Mouse (Mus musculus) heart, embryonic 13.5 days (tissue): ENCODE measurements around the gene Acaa1a. TPM values are rescaled to one million over a fixed set of nuclear protein-coding genes. Genes with fewer than 3 reads are reported as not detected.
A peak's percentile ranks its signal among the peaks of the same experiment; 100 is the strongest.

Source experiments
- ATAC-seq: fragments of 200-750 bp; cut with Nextera tagmentation; 2 replicates; pipeline ENCODE4 v1.8.0; 2017; ENCODE audit warnings: moderate TSS enrichment; ENCODE audit not compliant: insufficient number of reproducible peaks, low FRiP score, low TSS enrichment; ENCODE audit errors: extremely low read depth
- H3K27ac ChIP-seq: fragments of 300-500 bp; sonication (generic); replicated peaks from 2 replicates; pipeline ENCODE4 v1.5.1; 2015; ENCODE audit warnings: moderate library complexity, mild to moderate bottlenecking, inconsistent platforms
- H3K27me3 ChIP-seq: fragments of 300-500 bp; sonication (generic); replicated peaks from 2 replicates; pipeline ENCODE4 v1.6.1; 2015; ENCODE audit warnings: mild to moderate bottlenecking, inconsistent platforms
- H3K36me3 ChIP-seq: fragments of 300-500 bp; sonication (generic); 2 replicates; pipeline ENCODE4 v1.6.1; 2015; ENCODE audit warnings: mild to moderate bottlenecking, inconsistent platforms
- H3K4me1 ChIP-seq: fragments of 300-500 bp; sonication (generic); 2 replicates; pipeline ENCODE4 v1.6.1; 2015; ENCODE audit warnings: inconsistent platforms
- H3K4me2 ChIP-seq: fragments of 300-500 bp; sonication (generic); 2 replicates; pipeline ENCODE4 v1.6.1; 2015; ENCODE audit warnings: inconsistent platforms, mild to moderate bottlenecking, moderate library complexity
- H3K4me3 ChIP-seq: fragments of 300-500 bp; sonication (generic); 2 replicates; pipeline ENCODE4 v1.5.1; 2015; ENCODE audit warnings: moderate library complexity, mild to moderate bottlenecking, inconsistent platforms
- H3K9ac ChIP-seq: fragments of 300-500 bp; sonication (generic); 2 replicates; pipeline ENCODE4 v1.6.1; 2015; ENCODE audit warnings: inconsistent platforms, mild to moderate bottlenecking, moderate library complexity
- H3K9me3 ChIP-seq: fragments of 300-500 bp; sonication (generic); 2 replicates; pipeline ENCODE4 v1.6.1; 2016; ENCODE audit warnings: inconsistent platforms
- WGBS: fragments of 180-500 bp; shearing (Covaris S2); methylation state at CpG from one replicate; pipeline ENCODE4 v1.1.7; 2015; ENCODE audit warnings: mixed read lengths; 5-methylcytosine and 5-hydroxymethylcytosine counted together
- polyA plus RNA-seq: library from polyadenylated mRNA; unstranded; fragments of >200 nt; fragmentation: Nextera tagmentation; extraction: Ambion mirVana; gene quantifications from 2 replicates; pipeline ENCODE4 v1.2.1, GENCODE M21; 2015

Acaa1a gene
- 79.7 and 88.5 TPM in 2 replicates for polyA plus RNA-seq

DNA sequence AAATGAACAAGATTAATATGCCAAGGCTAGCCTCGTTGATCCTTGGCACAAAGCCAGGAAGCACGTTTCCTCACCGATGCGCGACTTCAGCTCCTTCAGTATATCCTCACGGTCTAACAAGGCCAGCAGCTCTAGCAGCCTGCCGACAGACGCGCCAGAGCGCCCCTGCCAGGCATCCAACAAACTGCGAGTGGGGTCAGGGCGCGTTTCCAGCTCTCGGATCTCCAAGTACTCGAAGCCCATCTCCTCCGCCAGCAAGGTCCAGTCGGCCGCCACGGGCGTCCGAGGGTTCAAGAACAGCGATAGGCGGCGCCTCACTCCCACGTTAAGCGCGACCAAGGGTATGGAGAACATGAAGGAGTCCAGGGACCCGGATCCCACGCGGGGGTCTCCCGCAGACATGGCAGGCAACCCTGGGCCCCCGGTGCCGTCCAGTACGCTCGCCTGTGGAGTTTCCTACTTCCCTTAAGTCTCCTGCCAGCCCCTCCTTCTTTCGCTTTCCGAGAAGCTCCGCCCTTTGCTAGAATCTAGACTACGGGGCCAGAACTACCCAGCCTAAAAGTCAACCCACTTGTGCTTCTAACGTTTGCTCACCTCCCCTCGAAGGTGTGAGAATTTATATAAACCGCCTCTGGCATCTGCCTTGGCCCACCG is at the start of gene Acaa1a:
Gene Acaa1a (plus strand): TSS at position 119 of the 654 bp plus-strand sequence.
- H3K36me3 ChIP-seq: peaks cover 35% of the 10 kb centered on the region
- peaks cover 28% of the 10 kb centered on the region for H3K4me1 ChIP-seq
- H3K4me3 ChIP-seq: peak within 1 kb of the TSS; percentile 88
- no peak for ATAC-seq
- H3K4me2 ChIP-seq: peak within 1 kb of the TSS; percentile 87
- peak within 1 kb of the TSS; percentile 88 for H3K9ac ChIP-seq
- H3K27ac ChIP-seq: peak within 1 kb of the TSS; percentile 94
- WGBS: 2% methylated on average over 43 of the region's 43 CpGs
- H3K27me3 ChIP-seq: no peaks in the 10 kb centered on the region
- H3K9me3 ChIP-seq: no peaks in the 10 kb centered on the region

DNA sequence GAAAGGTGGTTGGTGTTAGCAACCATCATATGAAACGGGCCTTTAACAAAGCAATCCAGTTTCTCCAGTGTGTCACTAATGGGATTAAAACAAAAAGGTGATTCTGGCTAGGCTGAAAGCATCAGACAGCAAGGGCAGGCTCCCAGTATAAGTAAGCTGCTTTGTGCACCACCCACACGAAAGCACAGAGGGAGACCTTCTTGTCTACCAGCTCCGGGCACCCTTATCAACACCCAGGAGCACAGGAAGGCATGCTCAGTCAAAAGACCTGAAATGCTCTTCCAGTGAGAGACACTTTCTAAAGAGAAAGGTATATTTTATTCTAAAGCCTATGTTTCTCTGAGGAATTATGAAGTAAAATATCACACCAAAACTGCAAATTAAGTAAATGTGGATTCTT is 48.7 kb upstream of the Acaa1a start:
- peaks cover 34% of the 10 kb centered on the region for H3K36me3 ChIP-seq
- no peaks in the 10 kb centered on the region for H3K9me3 ChIP-seq
- H3K9ac ChIP-seq: no peak overlapping the region
- no peak overlapping the region for H3K4me3 ChIP-seq
- H3K4me2 ChIP-seq: no peak overlapping the region
- ATAC-seq: no peak
- no peaks in the 10 kb centered on the region for H3K27me3 ChIP-seq
- no peak overlapping the region for H3K27ac ChIP-seq
- peaks cover 14% of the 10 kb centered on the region for H3K4me1 ChIP-seq
- 58% methylated on average over 3 of the region's 3 CpGs for WGBS

DNA sequence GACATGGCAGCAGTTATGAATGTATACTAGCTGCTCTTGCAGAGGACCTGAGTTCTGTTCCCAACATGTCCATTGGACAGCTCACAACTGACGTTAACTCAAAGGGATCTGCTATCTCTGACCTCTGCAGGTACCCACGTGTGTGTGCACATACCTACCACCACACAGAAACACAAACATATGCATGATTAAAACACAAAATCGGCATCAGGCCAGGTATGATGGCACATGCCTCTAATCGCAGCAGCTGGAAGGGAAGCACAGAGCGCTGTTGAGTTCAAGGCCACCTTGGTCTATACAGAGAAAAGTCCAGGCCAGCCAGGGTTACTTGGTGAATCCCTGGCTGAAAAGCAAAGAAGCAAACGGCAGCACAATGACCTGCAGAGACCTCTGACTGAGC is 41.8 kb upstream of the Acaa1a start:
- Histone ChIP-seq H3K36me3 (peaks cover 26% of the 10 kb centered on the region), H3K27me3 (no peaks in the 10 kb centered on the region), H3K9ac (no peak overlapping the region), H3K9me3 (no peaks in the 10 kb centered on the region), H3K4me1 (no peaks in the 10 kb centered on the region), H3K27ac (no peak overlapping the region), H3K4me2 (no peak overlapping the region), H3K4me3 (no peak overlapping the region)
- WGBS: 86% methylated on average over 6 of the region's 6 CpGs
- no peak for ATAC-seq

DNA sequence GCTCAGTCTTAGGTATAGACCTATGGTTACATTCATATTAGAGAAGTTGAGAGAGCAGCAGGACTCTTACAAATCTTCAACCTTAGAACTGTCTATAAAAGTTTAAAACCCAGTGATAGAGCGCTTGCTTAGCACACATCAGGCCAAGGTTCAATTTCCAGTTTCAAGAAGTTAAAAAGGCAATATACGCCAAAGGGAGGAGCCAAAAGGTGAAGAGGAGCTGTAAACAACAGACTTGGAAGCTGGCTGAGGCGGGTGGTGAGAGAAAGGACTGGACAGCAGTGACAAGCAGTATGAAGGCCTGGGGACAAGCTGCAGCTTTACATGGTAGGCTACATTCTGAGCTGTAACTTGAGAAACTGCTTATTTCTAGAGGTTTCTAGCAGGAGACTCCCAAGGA is 40.9 kb upstream of the Acaa1a start:
- H3K4me2 ChIP-seq: no peak overlapping the region
- H3K9me3 ChIP-seq: no peaks in the 10 kb centered on the region
- H3K36me3 ChIP-seq: peaks cover 27% of the 10 kb centered on the region
- ATAC-seq: no peak
- H3K4me1 ChIP-seq: no peaks in the 10 kb centered on the region
- no peaks in the 10 kb centered on the region for H3K27me3 ChIP-seq
- H3K27ac ChIP-seq: no peak overlapping the region
- H3K9ac ChIP-seq: no peak overlapping the region
- 91% methylated on average over 3 of the region's 3 CpGs for WGBS
- no peak overlapping the region for H3K4me3 ChIP-seq

DNA sequence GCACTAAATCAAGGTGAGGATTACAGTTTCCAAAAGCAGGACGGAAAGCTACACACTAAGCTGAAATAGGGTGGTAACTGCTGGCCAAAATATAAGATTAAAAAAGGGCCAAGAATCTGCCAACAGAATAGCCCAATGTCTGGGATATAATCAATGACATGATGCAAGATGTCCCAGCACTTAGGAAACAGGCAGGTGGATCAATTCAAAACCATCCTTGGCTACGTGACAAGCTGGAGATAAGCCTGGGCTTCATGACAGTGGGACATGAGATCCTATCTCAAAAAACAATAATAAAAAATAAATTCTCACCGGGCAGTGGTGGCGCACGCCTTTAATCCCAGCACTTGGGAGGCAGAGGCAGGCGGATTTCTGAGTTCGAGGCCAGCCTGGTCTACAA is 33.6 kb upstream of the Acaa1a start:
- no peak overlapping the region for H3K4me2 ChIP-seq
- no peaks in the 10 kb centered on the region for H3K27me3 ChIP-seq
- ATAC-seq: no peak
- WGBS: 87% methylated on average over 7 of the region's 7 CpGs
- H3K27ac ChIP-seq: no peak overlapping the region
- H3K9ac ChIP-seq: no peak overlapping the region
- no peaks in the 10 kb centered on the region for H3K9me3 ChIP-seq
- peaks cover 25% of the 10 kb centered on the region for H3K36me3 ChIP-seq
- H3K4me1 ChIP-seq: peaks cover 21% of the 10 kb centered on the region
- no peak overlapping the region for H3K4me3 ChIP-seq

DNA sequence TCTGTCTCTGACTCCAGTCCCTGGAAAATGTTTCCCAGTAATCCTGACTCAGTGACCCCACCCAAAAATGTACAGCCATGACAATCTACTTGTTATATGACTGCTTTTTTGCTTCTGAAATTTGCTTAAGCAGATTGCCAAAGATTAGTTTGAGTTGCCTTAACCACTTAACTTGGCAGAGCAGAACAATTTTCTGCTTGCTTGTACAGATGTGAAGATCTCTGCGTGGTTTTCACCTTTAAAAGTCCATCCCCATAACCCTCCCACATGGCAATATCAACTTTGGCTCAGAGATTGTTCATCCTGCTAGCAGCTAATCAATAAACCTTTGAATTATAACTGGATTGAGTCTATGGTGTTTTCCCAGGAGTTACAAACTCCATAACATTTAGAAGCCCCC is 30.4 kb upstream of the Acaa1a start:
- Histone ChIP-seq H3K36me3 (0 out of 2 replicates have a peak, but pooled peaks cover under 1% of the 10 kb centered on the region), H3K4me3 (no peak overlapping the region), H3K4me2 (no peak overlapping the region), H3K27me3 (no peaks in the 10 kb centered on the region), H3K9me3 (no peaks in the 10 kb centered on the region), H3K4me1 (peaks cover 28% of the 10 kb centered on the region), H3K27ac (no peak overlapping the region), H3K9ac (no peak overlapping the region)
- no peak for ATAC-seq
- 91% methylated on average over 1 of the region's 1 CpGs for WGBS

DNA sequence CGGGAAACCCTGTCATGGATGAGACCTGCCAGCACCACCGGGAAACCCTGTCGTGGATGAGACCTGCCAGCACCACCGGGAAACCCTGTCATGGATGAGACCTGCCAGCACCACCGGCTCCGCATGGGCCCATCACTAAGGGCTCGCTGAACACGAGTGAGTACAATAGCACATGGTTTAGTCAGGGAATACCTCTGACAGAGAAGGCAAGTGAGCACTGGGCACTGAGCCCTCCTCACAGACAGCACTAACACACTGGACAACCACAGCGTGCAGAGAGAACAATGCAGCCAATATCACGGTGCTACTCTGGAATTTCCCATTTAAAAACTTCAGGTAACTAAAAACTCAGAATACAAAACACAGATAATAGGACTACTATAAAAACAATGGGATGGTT is 26.4 kb upstream of the Acaa1a start:
- no peak overlapping the region for H3K9ac ChIP-seq
- 78% methylated on average over 10 of the region's 10 CpGs for WGBS
- H3K36me3 ChIP-seq: 0 out of 2 replicates have a peak, but pooled peaks cover under 1% of the 10 kb centered on the region
- ATAC-seq: no peak
- no peak overlapping the region for H3K4me2 ChIP-seq
- H3K4me3 ChIP-seq: no peak overlapping the region
- no peaks in the 10 kb centered on the region for H3K9me3 ChIP-seq
- no peaks in the 10 kb centered on the region for H3K27me3 ChIP-seq
- peaks cover 25% of the 10 kb centered on the region for H3K4me1 ChIP-seq
- no peak overlapping the region for H3K27ac ChIP-seq

DNA sequence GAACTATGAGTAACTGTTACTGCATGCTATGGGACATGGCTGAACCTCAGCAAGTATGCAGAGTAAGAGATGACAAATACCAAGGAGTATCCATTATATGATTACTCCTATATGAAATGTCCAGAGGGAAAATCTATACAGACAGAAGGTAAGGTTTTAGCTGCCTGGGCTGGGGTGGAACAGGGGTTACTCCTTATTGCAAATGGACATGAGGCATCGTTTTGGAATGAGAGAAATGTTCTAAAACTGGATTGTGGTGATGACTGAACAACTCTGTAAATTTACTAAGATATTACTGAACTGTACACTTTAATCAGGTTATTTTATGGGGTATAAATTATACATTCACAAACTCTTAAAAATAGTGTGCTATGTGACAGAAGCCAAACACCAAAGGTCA is 20.6 kb upstream of the Acaa1a start:
- Histone ChIP-seq H3K4me3 (no peak overlapping the region), H3K36me3 (0 out of 2 replicates have a peak, but pooled peaks cover 2% of the 10 kb centered on the region), H3K9ac (no peak overlapping the region), H3K9me3 (no peaks in the 10 kb centered on the region), H3K4me1 (peaks cover 31% of the 10 kb centered on the region), H3K27ac (no peak overlapping the region), H3K27me3 (no peaks in the 10 kb centered on the region), H3K4me2 (no peak overlapping the region)
- no peak for ATAC-seq
- 89% methylated on average over 1 of the region's 1 CpGs for WGBS

DNA sequence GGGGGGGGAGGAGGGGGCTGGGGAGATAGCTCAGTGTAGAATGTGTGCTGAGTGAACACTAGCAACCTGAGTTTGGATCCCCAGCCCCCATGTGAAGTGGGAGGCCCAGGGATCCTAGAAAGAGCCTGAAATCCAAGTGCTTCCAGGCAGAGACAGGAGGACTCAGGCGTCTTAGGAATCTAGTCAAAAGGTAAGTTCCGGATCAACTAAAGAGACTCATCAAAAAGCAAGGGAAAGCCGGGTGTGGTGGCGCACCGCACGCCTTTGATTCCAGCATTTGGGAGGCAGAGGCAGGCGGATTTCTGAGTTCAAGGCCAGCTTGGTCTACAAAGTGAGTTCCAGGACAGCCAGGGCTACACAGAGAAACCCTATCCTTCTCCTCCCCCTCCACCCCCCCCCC is 19.0 kb upstream of the Acaa1a start:
- Histone ChIP-seq H3K4me3 (peak overlapping the region; percentile 89; the same call in 1 of the 2 replicates), H3K9me3 (no peaks in the 10 kb centered on the region), H3K4me1 (peaks cover 35% of the 10 kb centered on the region), H3K9ac (peak overlapping the region; percentile 92), H3K27ac (no peak overlapping the region), H3K4me2 (peak overlapping the region; percentile 96), H3K36me3 (0 out of 2 replicates have a peak, but pooled peaks cover 2% of the 10 kb centered on the region), H3K27me3 (no peaks in the 10 kb centered on the region)
- 83% methylated on average over 7 of the region's 7 CpGs for WGBS
- ATAC-seq: no peak

DNA sequence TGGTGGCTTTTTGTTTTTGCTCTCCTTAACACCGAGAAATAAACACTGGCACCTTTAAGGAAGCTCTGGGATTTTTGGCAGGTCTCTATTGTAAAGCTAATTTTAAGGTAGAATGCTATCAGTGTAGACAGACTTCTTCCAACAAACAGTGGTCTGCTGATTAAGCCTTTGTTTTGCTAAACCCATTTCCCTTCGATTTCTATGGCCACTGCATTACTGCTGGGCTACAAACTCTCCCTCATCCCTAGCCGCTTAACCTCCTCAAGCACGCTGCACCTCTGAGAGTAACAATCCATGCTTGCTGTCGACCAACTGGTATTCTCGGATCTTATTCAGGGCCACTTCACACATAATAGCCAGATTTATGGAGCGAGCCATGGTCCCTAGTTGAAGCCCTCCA is 18.5 kb upstream of the Acaa1a start:
- peak overlapping the region; percentile 89 for H3K4me3 ChIP-seq
- no peak for ATAC-seq
- peaks cover 35% of the 10 kb centered on the region for H3K4me1 ChIP-seq
- no peak overlapping the region; the same call in 1 of the 2 replicates for H3K27ac ChIP-seq
- 0 out of 2 replicates have a peak, but pooled peaks cover 2% of the 10 kb centered on the region for H3K36me3 ChIP-seq
- 11% methylated on average over 7 of the region's 7 CpGs for WGBS
- no peaks in the 10 kb centered on the region for H3K27me3 ChIP-seq
- no peaks in the 10 kb centered on the region for H3K9me3 ChIP-seq
- H3K4me2 ChIP-seq: peak overlapping the region; percentile 96
- H3K9ac ChIP-seq: peak overlapping the region; percentile 92

DNA sequence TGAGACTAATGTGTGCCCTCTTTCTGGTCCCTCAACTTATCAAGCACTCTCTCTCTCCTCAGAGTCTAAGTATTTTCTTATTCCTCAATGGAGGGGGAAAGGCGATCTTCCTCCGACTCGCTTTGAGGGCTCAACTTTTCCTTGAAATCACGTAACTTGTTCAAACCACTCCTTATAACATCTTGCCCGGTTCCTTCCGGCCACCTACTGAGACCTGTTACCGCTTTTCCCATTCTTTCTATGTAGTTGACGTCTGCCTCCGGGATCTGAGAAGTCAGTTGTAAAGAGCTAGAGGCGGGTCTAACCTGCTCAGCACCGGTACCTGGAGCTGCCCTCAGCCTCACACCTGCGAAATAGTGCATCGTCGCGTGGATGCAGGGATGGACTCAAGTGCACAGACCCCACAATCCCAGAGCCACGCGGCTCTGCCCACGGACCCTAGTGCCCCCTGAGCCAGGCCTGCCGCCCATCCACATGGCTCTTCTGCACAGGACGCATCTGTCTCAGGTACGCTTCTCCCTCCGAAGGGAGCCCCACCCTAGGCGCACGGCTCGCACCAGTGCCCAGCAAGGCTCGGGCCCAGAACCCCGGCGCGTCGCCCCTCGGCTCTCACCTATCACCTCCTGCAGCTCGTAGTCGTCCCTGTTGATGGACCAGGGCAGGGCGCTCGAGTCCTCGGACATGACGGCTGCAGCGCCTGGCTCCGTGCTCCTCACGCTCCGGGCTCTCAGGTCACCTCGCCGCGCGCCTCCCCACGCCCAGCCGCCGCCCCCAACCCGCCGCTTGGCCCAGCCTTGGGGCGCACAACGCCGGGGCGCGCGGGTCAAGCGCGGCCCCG is 17.9 kb upstream of the Acaa1a start:
- peak overlapping the region; percentile 89 for H3K4me3 ChIP-seq
- no peaks in the 10 kb centered on the region for H3K27me3 ChIP-seq
- WGBS: under 1% methylated on average over 58 of the region's 59 CpGs
- ATAC-seq: peak; percentile 22
- peaks cover 35% of the 10 kb centered on the region for H3K4me1 ChIP-seq
- H3K9ac ChIP-seq: peak overlapping the region; percentile 92
- no peaks in the 10 kb centered on the region for H3K9me3 ChIP-seq
- peak overlapping the region; percentile 96 for H3K4me2 ChIP-seq
- H3K27ac ChIP-seq: peak overlapping the region; percentile 93
- 0 out of 2 replicates have a peak, but pooled peaks cover 2% of the 10 kb centered on the region for H3K36me3 ChIP-seq
